Mouse (Mus musculus) embryonic facial prominence, embryonic 15.5 days (tissue): ENCODE measurements around the gene Fbxo47. TPM values are rescaled to one million over a fixed set of nuclear protein-coding genes. Genes with fewer than 3 reads are reported as not detected.

Experiments
- ATAC-seq: fragments of 200-750 bp; cut with Nextera tagmentation; 2 replicates; pipeline ENCODE4 v1.8.0; 2017; ENCODE audit warnings: low read depth, moderate TSS enrichment; ENCODE audit not compliant: insufficient number of reproducible peaks, low FRiP score, low TSS enrichment
- H3K27ac ChIP-seq: fragments of 300-500 bp; sonication (generic); replicated peaks from 2 replicates; pipeline ENCODE4 v1.5.1; 2015; ENCODE audit warnings: mild to moderate bottlenecking, inconsistent platforms
- H3K27me3 ChIP-seq: fragments of 300-500 bp; sonication (generic); 2 replicates; pipeline ENCODE4 v1.6.1; 2015; ENCODE audit warnings: inconsistent platforms
- H3K36me3 ChIP-seq: fragments of 300-500 bp; sonication (generic); 2 replicates; pipeline ENCODE4 v1.6.1; 2015; ENCODE audit warnings: mild to moderate bottlenecking, inconsistent platforms
- H3K4me1 ChIP-seq: fragments of 300-500 bp; sonication (generic); 2 replicates; pipeline ENCODE4 v1.6.1; 2015; ENCODE audit warnings: inconsistent platforms
- H3K4me2 ChIP-seq: fragments of 300-500 bp; sonication (generic); replicated peaks from 2 replicates; pipeline ENCODE4 v1.6.1; 2015; ENCODE audit warnings: mild to moderate bottlenecking, inconsistent platforms
- H3K4me3 ChIP-seq: fragments of 300-500 bp; sonication (generic); replicated peaks from 2 replicates; pipeline ENCODE4 v1.5.1; 2015; ENCODE audit warnings: mild to moderate bottlenecking, inconsistent platforms
- H3K9ac ChIP-seq: fragments of 300-500 bp; sonication (generic); 2 replicates; pipeline ENCODE4 v1.6.1; 2015; ENCODE audit warnings: inconsistent platforms
- H3K9me3 ChIP-seq: fragments of 300-500 bp; sonication (generic); replicated peaks from 2 replicates; pipeline ENCODE4 v1.6.1; 2016; ENCODE audit warnings: inconsistent platforms
- WGBS: fragments of 180-500 bp; shearing (Covaris S2); methylation state at CpG from one replicate; pipeline ENCODE4 v1.1.7; 2015; 5-methylcytosine and 5-hydroxymethylcytosine counted together
- polyA plus RNA-seq: library from polyadenylated mRNA; unstranded; fragments of >200 nt; fragmentation: Nextera tagmentation; extraction: Ambion mirVana; gene quantifications from 2 replicates; pipeline ENCODE4 v1.2.1, GENCODE M21; 2015

Gene Fbxo47
- polyA plus RNA-seq: 0.39 and 0.57 TPM in 2 replicates

- Histone ChIP-seq H3K4me3 (peak within 1 kb of the TSS; percentile 56), H3K4me1 (no peaks in the 10 kb centered on the region), H3K4me2 (peak within 1 kb of the TSS; percentile 59), H3K27ac (peak within 1 kb of the TSS; percentile 83), H3K9me3 (no peaks in the 10 kb centered on the region), H3K36me3 (no peaks in the 10 kb centered on the region), H3K27me3 (no peaks in the 10 kb centered on the region), H3K9ac (peak within 1 kb of the TSS; percentile 23)
- WGBS: under 1% methylated on average over 37 of the region's 37 CpGs
- ATAC-seq: peak; percentile 97
Observed at GRCm38 (mm10) chr11:97883918-97884600, at the start of gene Fbxo47. Gene Fbxo47 (minus strand): TSS chr11:97884154.

- H3K27ac ChIP-seq: no peak overlapping the region
- H3K36me3 ChIP-seq: no peaks in the 10 kb centered on the region
- no peaks in the 10 kb centered on the region for H3K4me1 ChIP-seq
- H3K4me2 ChIP-seq: no peak overlapping the region
- H3K9ac ChIP-seq: no peak overlapping the region
- ATAC-seq: no peak
- WGBS: 54% methylated on average over 1 of the region's 1 CpGs
- no peaks in the 10 kb centered on the region for H3K27me3 ChIP-seq
- no peaks in the 10 kb centered on the region for H3K9me3 ChIP-seq
- H3K4me3 ChIP-seq: no peak overlapping the region
Observed at GRCm38 (mm10) chr11:97933553-97933952, 49.6 kb upstream of the Fbxo47 start.

GRCm38 (mm10) chr11:97928905-97929304 is 45.0 kb upstream of the Fbxo47 start:
- Histone ChIP-seq H3K36me3 (no peaks in the 10 kb centered on the region), H3K27me3 (no peaks in the 10 kb centered on the region), H3K9me3 (no peaks in the 10 kb centered on the region), H3K9ac (no peak overlapping the region), H3K4me1 (no peaks in the 10 kb centered on the region), H3K4me2 (no peak overlapping the region), H3K4me3 (no peak overlapping the region), H3K27ac (no peak overlapping the region)
- ATAC-seq: no peak
- 56% methylated on average over 4 of the region's 4 CpGs for WGBS

GRCm38 (mm10) chr11:97924217-97924616 is 40.3 kb upstream of the Fbxo47 start:
- no peak overlapping the region for H3K4me2 ChIP-seq
- no peak for ATAC-seq
- no peak overlapping the region for H3K4me3 ChIP-seq
- H3K27me3 ChIP-seq: no peaks in the 10 kb centered on the region
- no peak overlapping the region for H3K9ac ChIP-seq
- no peaks in the 10 kb centered on the region for H3K36me3 ChIP-seq
- no peak overlapping the region for H3K27ac ChIP-seq
- no peaks in the 10 kb centered on the region for H3K9me3 ChIP-seq
- 81% methylated on average over 10 of the region's 10 CpGs for WGBS
- H3K4me1 ChIP-seq: no peaks in the 10 kb centered on the region

- ATAC-seq: no peak
- Histone ChIP-seq H3K27ac (no peak overlapping the region), H3K9ac (no peak overlapping the region), H3K4me2 (no peak overlapping the region), H3K27me3 (no peaks in the 10 kb centered on the region), H3K36me3 (no peaks in the 10 kb centered on the region), H3K4me1 (no peaks in the 10 kb centered on the region), H3K9me3 (no peaks in the 10 kb centered on the region), H3K4me3 (no peak overlapping the region)
- WGBS: 79% methylated on average over 9 of the region's 9 CpGs
Observed at GRCm38 (mm10) chr11:97923639-97924038, 39.7 kb upstream of the Fbxo47 start.

- Histone ChIP-seq H3K9ac (no peak overlapping the region), H3K36me3 (no peaks in the 10 kb centered on the region), H3K4me3 (no peak overlapping the region), H3K27ac (no peak overlapping the region), H3K4me2 (no peak overlapping the region), H3K9me3 (no peaks in the 10 kb centered on the region), H3K4me1 (no peaks in the 10 kb centered on the region), H3K27me3 (no peaks in the 10 kb centered on the region)
- 84% methylated on average over 6 of the region's 6 CpGs for WGBS
- no peak for ATAC-seq
Observed at GRCm38 (mm10) chr11:97915974-97916503, 32.1 kb upstream of the Fbxo47 start.

GRCm38 (mm10) chr11:97915471-97915870 is 31.5 kb upstream of the Fbxo47 start:
- no peak for ATAC-seq
- Histone ChIP-seq H3K4me1 (no peaks in the 10 kb centered on the region), H3K4me3 (no peak overlapping the region), H3K27me3 (no peaks in the 10 kb centered on the region), H3K9me3 (no peaks in the 10 kb centered on the region), H3K36me3 (no peaks in the 10 kb centered on the region), H3K27ac (no peak overlapping the region), H3K9ac (no peak overlapping the region), H3K4me2 (no peak overlapping the region)
- WGBS: 82% methylated on average over 2 of the region's 2 CpGs

GRCm38 (mm10) chr11:97913111-97913510 is 29.2 kb upstream of the Fbxo47 start:
- Histone ChIP-seq H3K36me3 (no peaks in the 10 kb centered on the region), H3K27ac (no peak overlapping the region), H3K4me1 (no peaks in the 10 kb centered on the region), H3K4me3 (no peak overlapping the region), H3K9ac (no peak overlapping the region), H3K27me3 (no peaks in the 10 kb centered on the region), H3K4me2 (no peak overlapping the region), H3K9me3 (no peaks in the 10 kb centered on the region)
- ATAC-seq: no peak
- WGBS: 76% methylated on average over 14 of the region's 14 CpGs

- H3K27me3 ChIP-seq: no peaks in the 10 kb centered on the region
- H3K9ac ChIP-seq: no peak overlapping the region
- no peak overlapping the region for H3K27ac ChIP-seq
- H3K4me2 ChIP-seq: no peak overlapping the region
- WGBS: 84% methylated on average over 11 of the region's 11 CpGs
- no peaks in the 10 kb centered on the region for H3K4me1 ChIP-seq
- H3K4me3 ChIP-seq: no peak overlapping the region
- no peaks in the 10 kb centered on the region for H3K36me3 ChIP-seq
- H3K9me3 ChIP-seq: no peaks in the 10 kb centered on the region
- no peak for ATAC-seq
Observed at GRCm38 (mm10) chr11:97908634-97909348, 24.8 kb upstream of the Fbxo47 start.

- H3K9ac ChIP-seq: no peak overlapping the region
- H3K27ac ChIP-seq: no peak overlapping the region
- H3K4me2 ChIP-seq: no peak overlapping the region
- 89% methylated on average over 5 of the region's 5 CpGs for WGBS
- H3K4me3 ChIP-seq: no peak overlapping the region
- H3K9me3 ChIP-seq: no peaks in the 10 kb centered on the region
- no peak for ATAC-seq
- no peaks in the 10 kb centered on the region for H3K4me1 ChIP-seq
- H3K36me3 ChIP-seq: no peaks in the 10 kb centered on the region
- H3K27me3 ChIP-seq: no peaks in the 10 kb centered on the region
Observed at GRCm38 (mm10) chr11:97907935-97908334, 24.0 kb upstream of the Fbxo47 start.

- no peak overlapping the region for H3K27ac ChIP-seq
- no peak overlapping the region for H3K4me3 ChIP-seq
- ATAC-seq: no peak
- no peaks in the 10 kb centered on the region for H3K4me1 ChIP-seq
- no peaks in the 10 kb centered on the region for H3K36me3 ChIP-seq
- WGBS: 86% methylated on average over 9 of the region's 9 CpGs
- H3K27me3 ChIP-seq: no peaks in the 10 kb centered on the region
- no peaks in the 10 kb centered on the region for H3K9me3 ChIP-seq
- H3K4me2 ChIP-seq: no peak overlapping the region
- no peak overlapping the region for H3K9ac ChIP-seq
Observed at GRCm38 (mm10) chr11:97906905-97907304, 23.0 kb upstream of the Fbxo47 start.
